Mouse (Mus musculus): Measurements from ENCODE around the gene Gm10577. TPM values are rescaled to one million over a fixed set of nuclear protein-coding genes. Genes with fewer than 3 reads are reported as not detected.
A peak's percentile ranks its signal among the peaks of the same experiment; 100 is the strongest.

Gene Gm10577
- total RNA-seq, 2 experiments from 2014 or later: not detected

GRCm38 (mm10) chr4:100995617-100996016 is 24.9 kb downstream of the Gm10577 start:
- no peak for DNase-seq (ENCODE audit: low spot score in 2 of 2)

GRCm38 (mm10) chr4:100994442-100995255 is 25.8 kb downstream of the Gm10577 start:
- DNase-seq (ENCODE audit: low spot score in 2 of 2): no peak

GRCm38 (mm10) chr4:100992086-100992485 is 28.4 kb downstream of the Gm10577 start:
- no peak for DNase-seq (ENCODE audit: low spot score in 2 of 2)

- no peak for DNase-seq (ENCODE audit: low spot score in 2 of 2)
Measured at GRCm38 (mm10) chr4:100990996-100991395, 29.5 kb downstream of the Gm10577 start.

GRCm38 (mm10) chr4:100988231-100988799 is 32.2 kb downstream of the Gm10577 start:
- DNase-seq (ENCODE audit: low spot score in 2 of 2): peak in 1 of 2 experiments; percentile 55

GRCm38 (mm10) chr4:100987187-100987586 is 33.3 kb downstream of the Gm10577 start:
- DNase-seq (ENCODE audit: low spot score in 2 of 2): no peak

GRCm38 (mm10) chr4:100977522-100977921 is 43.0 kb downstream of the Gm10577 start:
- no peak for DNase-seq (ENCODE audit: low spot score in 2 of 2)

GRCm38 (mm10) chr4:100974455-100975035 is 46.0 kb downstream of the Gm10577 start:
- no peak for DNase-seq (ENCODE audit: low spot score in 2 of 2)

GRCm38 (mm10) chr4:100973641-100974454 is 46.6 kb downstream of the Gm10577 start:
- no peak for DNase-seq (ENCODE audit: low spot score in 2 of 2)

Other genes with a start within 250 kb of the Gm10577 start
- gene Cachd1, start 244.0 kb downstream of the Gm10577 start, total RNA-seq (2021): 10 to 100 TPM; 34.9 to 35.3 TPM
- gene Raver2, start 48.3 kb upstream of the Gm10577 start, total RNA-seq (2021): 10 to 100 TPM; 45.6 to 47.8 TPM
- gene Jak1, start 244.6 kb upstream of the Gm10577 start, total RNA-seq (2021): 100 to 1,000 TPM; 126 to 137 TPM

Measured in layer of hippocampus, adult 18-20 months (tissue).